Mouse (Mus musculus) ES-Bruce4 (cell line): ENCODE measurements at regions not wholly inside any gene's neighbourhood (a gene's known extent, or its start where the extent isn't known, plus 50 kb on each side); places are given as distances from the start of the nearest gene placed in this dataset.

Experiments
- H3K27ac ChIP-seq: 2 replicates; pipeline ENCODE4 v1.5.1; 2012; ENCODE audit warnings: low read length, inconsistent platforms; ENCODE audit not compliant: insufficient read depth
- H3K27me3 ChIP-seq: 2 replicates; pipeline ENCODE4 v1.6.1; 2012; ENCODE audit warnings: mild to moderate bottlenecking, low read length, inconsistent platforms; ENCODE audit not compliant: control insufficient read depth, poor library complexity, insufficient read depth, severe bottlenecking
- H3K36me3 ChIP-seq: 2 replicates; pipeline ENCODE4 v1.6.1; 2012; ENCODE audit warnings: inconsistent platforms, mild to moderate bottlenecking, low read length, moderate library complexity; ENCODE audit not compliant: control insufficient read depth, poor library complexity, insufficient read depth, severe bottlenecking
- H3K4me1 ChIP-seq: one replicate; pipeline ENCODE4 v1.8.1; 2011; ENCODE audit warnings: low read length; ENCODE audit not compliant: control insufficient read depth, insufficient read depth
- H3K4me3 ChIP-seq: 2 replicates; pipeline ENCODE4 v1.5.1; 2011; ENCODE audit warnings: low read depth, mild to moderate bottlenecking, low read length
- H3K9ac ChIP-seq: 2 replicates; pipeline ENCODE4 v1.6.1; 2012; ENCODE audit warnings: low read depth, mild to moderate bottlenecking, inconsistent platforms; ENCODE audit not compliant: poor library complexity, severe bottlenecking
- H3K9me3 ChIP-seq: replicated peaks from 2 replicates; pipeline ENCODE4 v1.6.1; 2012; ENCODE audit warnings: mild to moderate bottlenecking, low read length, inconsistent platforms; ENCODE audit not compliant: control insufficient read depth, poor library complexity, insufficient read depth, severe bottlenecking
- CTCF ChIP-seq: IDR thresholded peaks from one replicate; pipeline ENCODE4 v1.8.1; 2011; ENCODE audit warnings: low read depth, low read length
- EP300 ChIP-seq: IDR thresholded peaks from 2 replicates; pipeline ENCODE4 v1.6.1; 2011; ENCODE audit warnings: low read depth, low read length; ENCODE audit not compliant: insufficient read depth
- POLR2A ChIP-seq: IDR thresholded peaks from one replicate; pipeline ENCODE4 v1.8.1; 2011; ENCODE audit warnings: low read length; ENCODE audit not compliant: insufficient read depth

DNA sequence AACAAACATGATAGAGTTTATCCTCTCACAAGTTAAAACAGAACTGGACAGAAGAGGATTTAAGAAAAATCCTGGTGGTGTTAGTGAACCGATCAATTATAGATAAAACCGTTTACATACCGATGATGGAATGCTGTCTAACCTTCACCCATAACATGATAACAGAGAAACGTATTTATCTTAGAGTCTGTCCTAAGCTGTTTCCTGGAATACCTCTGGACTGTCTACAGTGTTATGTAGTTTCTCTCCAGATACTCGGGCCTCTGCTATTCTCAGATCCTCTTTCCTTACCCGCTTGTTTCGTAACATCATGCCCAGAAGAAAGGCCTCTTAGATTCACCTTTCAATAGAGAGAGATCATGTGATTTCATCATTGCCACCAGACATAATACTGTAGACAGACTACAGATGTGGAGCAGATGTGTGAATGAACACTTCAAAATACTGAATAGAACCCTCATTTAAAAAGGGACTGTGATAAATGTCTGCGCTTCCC lies 75.9 kb upstream of the Fn1 start:
- Histone ChIP-seq H3K4me1 (no peaks in the 10 kb centered on the region), H3K9ac (no peak overlapping the region), H3K27ac (no peak overlapping the region), H3K4me3 (no peak overlapping the region), H3K27me3 (no peaks in the 10 kb centered on the region; the same call in 1 of the 2 replicates), H3K36me3 (no peaks in the 10 kb centered on the region), H3K9me3 (no peaks in the 10 kb centered on the region)
- TF ChIP-seq POLR2A (no peak), CTCF (no peak), EP300 (no peak)

- TF ChIP-seq CTCF (no peak), EP300 (no peak), POLR2A (no peak)
- H3K4me1 ChIP-seq = no peaks in the 10 kb centered on the region
- H3K4me3 ChIP-seq = no peak overlapping the region
- H3K9ac ChIP-seq = no peak overlapping the region
- no peaks in the 10 kb centered on the region; the same call in 1 of the 2 replicates for H3K27me3 ChIP-seq
- H3K9me3 ChIP-seq = no peaks in the 10 kb centered on the region
- H3K36me3 ChIP-seq = no peaks in the 10 kb centered on the region
- no peak overlapping the region for H3K27ac ChIP-seq
Observed at GRCm38 (mm10) chr1:71723816-71724215, 70.8 kb upstream of the Fn1 start.

DNA sequence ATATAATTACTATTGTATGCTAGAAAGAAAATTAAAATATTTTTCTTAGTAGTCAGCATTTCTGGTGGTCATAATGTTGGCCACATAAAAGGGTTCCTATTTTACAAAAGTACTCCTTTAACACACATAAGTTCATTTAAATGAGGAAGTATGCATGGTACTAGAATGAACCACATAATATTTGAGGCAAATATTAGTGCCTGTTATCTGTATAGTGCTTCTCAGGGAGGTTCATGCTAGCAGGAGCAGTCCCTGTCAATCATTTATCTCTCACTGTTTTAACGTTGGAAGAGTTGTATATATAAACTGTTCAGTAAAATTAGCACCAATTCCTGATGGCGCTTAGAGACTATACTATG lies 70.0 kb upstream of the Fn1 start:
- TF ChIP-seq EP300 (no peak), POLR2A (no peak), CTCF (no peak)
- no peaks in the 10 kb centered on the region for H3K4me1 ChIP-seq
- no peak overlapping the region for H3K9ac ChIP-seq

DNA sequence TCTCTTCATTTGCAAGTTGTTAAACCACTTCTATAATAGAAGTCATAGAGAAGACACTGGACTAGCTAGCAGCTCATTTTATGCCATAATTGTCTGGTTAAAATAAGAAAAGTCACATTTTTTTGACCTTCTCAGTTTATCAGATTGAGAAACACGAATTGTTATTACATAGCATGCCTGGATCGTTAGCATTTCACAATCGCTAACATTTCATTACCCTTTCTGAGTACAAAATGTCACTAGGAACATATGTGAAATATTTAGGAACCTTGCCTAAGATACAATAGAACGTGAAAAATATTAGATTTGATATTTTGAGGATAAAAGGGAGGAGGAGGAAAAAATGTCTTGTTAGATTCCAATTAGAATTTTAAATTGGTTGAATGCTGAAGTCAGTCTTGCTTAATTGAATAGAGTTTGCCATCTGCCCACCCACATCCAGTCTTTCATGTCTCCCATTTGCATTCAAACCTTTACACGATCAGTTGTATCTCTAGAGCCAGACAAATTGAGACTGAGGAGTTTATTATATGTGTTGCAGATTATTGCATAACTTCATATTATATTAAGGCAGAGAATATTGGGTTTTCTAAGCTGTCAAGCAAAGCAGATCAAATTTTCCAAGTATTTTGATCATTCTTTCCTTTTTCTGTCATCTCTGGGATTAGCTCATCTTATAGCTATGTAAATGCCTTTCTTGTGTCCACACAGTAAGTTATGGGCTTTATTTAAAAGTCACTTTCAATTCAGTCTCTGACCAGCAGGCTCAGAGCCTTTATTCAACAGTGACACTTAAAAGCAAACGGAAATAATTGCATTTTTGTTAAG lies 69.4 kb upstream of the Fn1 start:
- Histone ChIP-seq H3K9ac (no peak overlapping the region), H3K27me3 (no peaks in the 10 kb centered on the region), H3K4me3 (no peak overlapping the region), H3K4me1 (no peaks in the 10 kb centered on the region), H3K27ac (no peak overlapping the region), H3K9me3 (no peaks in the 10 kb centered on the region), H3K36me3 (no peaks in the 10 kb centered on the region)
- no peak for TF ChIP-seq CTCF
- no peak for TF ChIP-seq POLR2A
- TF ChIP-seq EP300 = no peak

More for the DNA sequence above, 70.0 kb upstream of the Fn1 start:
- Histone ChIP-seq H3K36me3 (no peaks in the 10 kb centered on the region), H3K4me3 (no peak overlapping the region), H3K9me3 (no peaks in the 10 kb centered on the region), H3K27me3 (no peaks in the 10 kb centered on the region), H3K27ac (no peak overlapping the region)
